Mouse (Mus musculus) right cerebral cortex, postnatal 36 days (tissue): ENCODE data around the gene Vmn2r97.
"Not testable (repeated sequence)": the region's sequence is repeated elsewhere in the genome, so short reads cannot be mapped to it uniquely, and the experiment has no call there.

ENCODE experiments used
- DNase-seq, 2 experiments: peaks; one replicate each; pipeline ENCODE4 v3.0.0; 2022; ENCODE audit warnings: low spot score in 2 of 2, mixed read lengths in 1 of 2

Vmn2r97 gene

DNA sequence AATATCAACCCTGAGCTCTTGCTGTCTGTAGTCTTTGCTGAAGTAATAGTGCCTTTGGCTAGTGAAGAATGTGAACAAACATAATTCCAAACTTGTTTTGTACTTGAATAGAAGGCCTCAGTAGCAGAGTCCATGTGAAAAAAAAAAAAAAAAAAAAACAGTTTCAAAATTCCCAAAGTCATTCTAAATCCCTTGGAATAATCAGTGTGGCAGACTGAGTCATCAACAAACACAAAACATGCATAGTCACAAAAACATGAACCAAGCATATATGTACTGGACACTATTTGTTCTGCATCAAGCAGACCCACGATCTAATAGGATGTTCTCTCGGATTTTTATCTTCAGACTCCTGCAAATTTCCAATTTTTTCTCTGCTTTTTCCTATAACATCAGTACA, at the start of gene Vmn2r97:
TSS of gene Vmn2r97 (plus strand) at position 301 of the 400 bp plus-strand sequence.
- not testable (repeated sequence) for DNase-seq

DNA sequence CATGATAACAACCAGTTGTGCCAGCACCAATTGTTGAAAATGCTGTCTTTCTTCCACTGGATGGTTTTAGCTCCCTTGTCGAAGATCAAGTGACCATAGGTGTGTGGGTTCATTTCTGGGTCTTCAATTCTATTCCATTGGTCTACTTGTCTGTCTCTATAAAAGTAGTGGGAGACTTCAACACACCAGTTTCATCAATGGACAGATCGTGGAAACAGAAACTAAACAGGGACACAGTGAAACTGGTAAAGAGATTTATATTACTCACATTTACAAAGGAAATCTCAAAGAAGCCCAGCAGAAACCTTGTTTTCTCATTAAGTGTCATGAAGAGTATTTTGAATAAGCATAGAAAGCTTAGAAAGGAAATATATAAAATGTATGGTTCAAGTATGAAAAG, 31.7 kb upstream of the Vmn2r97 start:
- not testable (repeated sequence) for DNase-seq

DNA sequence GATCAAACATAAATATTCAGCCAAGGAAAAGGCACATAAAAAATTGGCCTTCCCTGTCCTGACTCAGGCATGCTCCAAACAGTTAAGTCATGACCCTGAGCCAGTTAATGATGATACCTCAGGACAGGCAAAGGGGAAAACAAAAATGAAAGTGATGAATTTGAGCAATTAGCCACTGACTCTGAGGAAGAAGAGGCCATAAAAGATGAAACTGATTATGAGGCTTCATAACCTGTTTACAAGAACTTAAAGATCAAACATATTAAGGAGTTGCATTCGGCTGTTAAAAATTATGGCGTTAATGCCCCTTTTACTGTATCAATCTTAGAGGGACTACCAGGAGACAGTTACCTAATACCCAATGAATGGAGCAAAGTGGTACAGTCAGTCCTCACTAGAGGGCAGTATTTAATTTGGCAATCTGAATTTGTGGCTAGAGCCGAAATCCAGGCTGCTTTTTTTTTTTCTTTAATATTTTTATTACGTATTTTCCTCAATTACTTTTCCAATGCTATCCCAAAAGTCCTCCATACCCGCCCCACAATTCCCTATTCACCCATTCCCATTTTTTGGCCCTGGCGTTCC, 24.3 kb upstream of the Vmn2r97 start:
- DNase-seq = no peak

DNA sequence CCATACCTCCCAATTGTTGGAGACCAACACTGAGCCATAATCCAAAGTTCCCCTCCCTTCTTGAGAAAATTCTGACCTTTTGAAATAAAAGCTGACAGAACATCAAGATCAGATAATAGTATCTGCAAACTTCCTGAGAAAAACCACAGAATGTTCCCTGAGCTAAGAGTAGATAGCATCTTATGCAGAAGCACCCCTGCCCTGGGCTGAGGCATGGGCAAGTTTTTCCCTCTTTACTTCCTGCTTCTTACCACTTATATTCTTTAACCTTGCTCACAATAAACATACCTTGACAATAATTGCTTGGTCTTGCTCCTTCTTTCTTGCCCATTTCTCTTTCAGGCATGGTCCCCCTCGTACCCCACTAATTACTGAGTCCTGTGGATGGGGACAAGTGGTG, 43.7 kb downstream of the Vmn2r97 start:
- DNase-seq = not testable (repeated sequence)

DNA sequence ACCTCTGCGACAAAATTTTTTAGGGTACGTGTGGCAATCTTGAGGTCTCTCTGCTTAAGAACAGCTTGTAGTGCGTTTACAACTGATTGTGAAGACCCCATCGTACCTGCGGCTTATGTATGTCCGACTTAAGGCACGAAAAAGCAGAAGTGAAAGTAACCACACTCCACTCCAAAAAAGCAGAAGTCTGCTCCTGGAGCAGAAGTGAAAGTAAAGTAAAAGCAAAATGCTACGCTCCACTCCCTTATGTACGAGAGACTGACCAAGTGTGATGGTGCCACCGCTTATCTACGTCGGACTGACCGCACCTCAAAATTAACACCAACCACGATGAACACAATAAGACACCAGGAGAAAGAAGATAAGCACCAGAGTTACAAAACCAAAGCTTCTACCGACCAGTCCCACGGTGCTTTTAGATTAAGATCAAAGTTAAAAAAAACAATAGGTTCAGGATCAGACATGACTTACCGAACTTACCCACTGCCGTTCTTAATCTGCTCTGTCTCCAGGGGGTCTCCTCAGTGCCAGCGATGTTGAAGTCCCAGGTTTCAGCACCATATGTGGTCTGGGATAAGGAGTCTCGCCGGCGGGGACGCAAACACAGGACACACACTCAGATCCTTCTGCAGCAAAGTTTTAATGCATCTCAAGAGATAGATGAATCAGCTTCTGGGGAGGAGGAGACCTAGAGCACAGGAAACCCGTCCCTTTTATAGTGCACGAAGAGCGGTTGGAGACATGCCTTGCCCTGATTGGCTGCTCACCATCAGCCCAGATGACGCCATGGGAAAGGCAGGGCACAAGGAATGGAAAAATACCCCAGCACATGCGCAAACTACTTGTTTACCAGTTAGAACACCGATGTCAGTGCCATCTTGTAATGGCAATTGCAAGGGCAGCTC, 54.5 kb downstream of the Vmn2r97 start:
- DNase-seq = no peak
